Mouse (Mus musculus) Patski (cell line): Measurements from ENCODE around the gene Camk2g. TPM values are rescaled to one million over a fixed set of nuclear protein-coding genes. Genes with fewer than 3 reads are reported as not detected.

Experiments
- ATAC-seq: fragments of 100-300 bp; one replicate; pipeline ENCODE4 v1.8.0; 2021
- CTCF ChIA-PET: fragments of 350-600 bp; sonication (Branson Sonifier 250); formaldehyde crosslinking; loops from one replicate; lab custom pipeline; 2022; ENCODE audit warnings: inconsistent platforms; lab: Charles Lee
- POLR2A ChIA-PET: fragments of 350-600 bp; sonication (Branson Sonifier 250); formaldehyde crosslinking; loops from one replicate; lab custom pipeline; 2022; ENCODE audit warnings: antibody characterized with exemption, inconsistent platforms; lab: Charles Lee
- DNase-seq: peaks from one replicate; pipeline ENCODE4 v3.0.0-alpha.2; 2011; ENCODE audit warnings: low read depth, low spot score
- H3K27me3 ChIP-seq: fragments of 371-371 bp; one replicate; pipeline ENCODE4 v1.5.1; 2021
- CTCF ChIP-seq: fragments of 100-300 bp; IDR thresholded peaks from one replicate; pipeline ENCODE4 v1.5.1; 2021
- in situ Hi-C: fragments of 300-500 bp; cut with MboI; formaldehyde crosslinking; loops from 3 replicates; pipeline ENCODE4 v1.11.1; 2018; ENCODE audit warnings: low pct_unique_long_range_greater_than_20kb, mixed read lengths
- polyA plus RNA-seq: library from polyadenylated mRNA; unstranded; gene quantifications from one replicate; pipeline ENCODE4 v1.2.3, GENCODE M21; 2021

Gene Camk2g
- polyA plus RNA-seq, 1 experiment from 2014 or later, result 51.7 TPM

- no peak for TF ChIP-seq CTCF
Measured at GRCm38 (mm10) chr14:20698515-20698914, 95.4 kb downstream of the Camk2g start.

GRCm38 (mm10) chr14:20696986-20697385 is 96.9 kb downstream of the Camk2g start:
- no peak for TF ChIP-seq CTCF
- DNase-seq, result no peak

More at GRCm38 (mm10) chr14:20698515-20698914, 95.4 kb downstream of the Camk2g start:
- H3K27me3 ChIP-seq, result no peaks in the 10 kb centered on the region
- ATAC-seq, result no peak
- CTCF ChIA-PET, result interaction anchor here (0.9 to 1.3 kb wide), 5 partner anchors 9 to 104 kb away, joined by 3 to 5 read pairs (median 4); partner anchors contain the start of gene Zswim8
- in situ Hi-C loops, result loop anchor here (5.0 kb wide), 1 partner anchor 99 kb away; no protein-coding TSS in a partner anchor
- DNase-seq, result no peak
- POLR2A ChIA-PET, result interaction anchor here (0.9 kb wide), 1 partner anchor 101 kb away, joined by 4 read pairs; no protein-coding TSS in a partner anchor

GRCm38 (mm10) chr14:20695761-20696520 is 97.9 kb downstream of the Camk2g start:
- no peak for ATAC-seq
- ChIA-PET POLR2A (interaction anchor here (0.9 kb wide), 1 partner anchor 12 kb away, joined by 4 read pairs; the partner anchor contains the start of gene Zswim8), CTCF (no interaction called here)
- no peak for DNase-seq
- no peak for TF ChIP-seq CTCF
- in situ Hi-C loops, result loop anchor here (5.0 kb wide), 1 partner anchor 101 kb away; no protein-coding TSS in a partner anchor
- H3K27me3 ChIP-seq, result no peaks in the 10 kb centered on the region

More at GRCm38 (mm10) chr14:20696986-20697385, 96.9 kb downstream of the Camk2g start:
- in situ Hi-C loops, result loop anchor here (5.0 kb wide), 1 partner anchor 100 kb away; no protein-coding TSS in a partner anchor
- H3K27me3 ChIP-seq, result no peaks in the 10 kb centered on the region
- CTCF ChIA-PET, result interaction anchor here (0.7 kb wide), 1 partner anchor 9 kb away, joined by 3 read pairs; no protein-coding TSS in a partner anchor
- POLR2A ChIA-PET, result interaction anchor here (0.9 kb wide), 1 partner anchor 11 kb away, joined by 4 read pairs; the partner anchor contains the start of gene Zswim8
- peak; percentile 20 for ATAC-seq

- no peak for TF ChIP-seq CTCF
- no peaks in the 10 kb centered on the region for H3K27me3 ChIP-seq
- CTCF ChIA-PET, result no interaction called here
- POLR2A ChIA-PET, result interaction anchor here (0.9 to 1.9 kb wide), 2 partner anchors 10 to 12 kb away, joined by 3 to 5 read pairs; no protein-coding TSS in a partner anchor
- in situ Hi-C loops, result loop anchor here (5.0 kb wide), 1 partner anchor 102 kb away; no protein-coding TSS in a partner anchor
- ATAC-seq (peak; percentile 78), DNase-seq (no peak)
Measured at GRCm38 (mm10) chr14:20694884-20695760, 98.8 kb downstream of the Camk2g start, which contains the start of gene Fut11. Fut11 (plus strand) TSS chr14:20694968.

GRCm38 (mm10) chr14:20694185-20694883 is 99.6 kb downstream of the Camk2g start:
- CTCF ChIA-PET, result interaction anchor here (1.8 kb wide), 1 partner anchor 12 kb away, joined by 6 read pairs; no protein-coding TSS in a partner anchor
- POLR2A ChIA-PET, result interaction anchor here (0.9 to 1.9 kb wide), 5 partner anchors 9 to 20 kb away, joined by 3 to 5 read pairs (median 4); partner anchors contain the start of gene Chchd1
- in situ Hi-C loops, result no loop called here
- TF ChIP-seq CTCF, result no peak
- H3K27me3 ChIP-seq, result no peaks in the 10 kb centered on the region
- ATAC-seq (peak; percentile 28), DNase-seq (no peak)

- ATAC-seq (no peak), DNase-seq (no peak)
- POLR2A ChIA-PET, result interaction anchor here (1.2 to 1.9 kb wide), 4 partner anchors 9 to 21 kb away, joined by 3 to 5 read pairs (median 4); partner anchors contain the start of gene Chchd1
- no peaks in the 10 kb centered on the region for H3K27me3 ChIP-seq
- CTCF ChIA-PET, result interaction anchor here (0.7 to 1.8 kb wide), 3 partner anchors 9 to 24 kb away, joined by 3 to 6 read pairs (median 4); no protein-coding TSS in a partner anchor
- TF ChIP-seq CTCF, result no peak
- in situ Hi-C loops, result no loop called here
Measured at GRCm38 (mm10) chr14:20693589-20694101, 100.2 kb downstream of the Camk2g start.

- ChIA-PET CTCF (no interaction called here), POLR2A (no interaction called here)
- no peak for ATAC-seq
- in situ Hi-C loops, result no loop called here
- H3K27me3 ChIP-seq, result no peaks in the 10 kb centered on the region
- no peak for DNase-seq
- no peak for TF ChIP-seq CTCF
Measured at GRCm38 (mm10) chr14:20691772-20692171, 102.1 kb downstream of the Camk2g start.

GRCm38 (mm10) chr14:20689009-20689408 is 104.9 kb downstream of the Camk2g start:
- DNase-seq, result no peak
- H3K27me3 ChIP-seq, result no peaks in the 10 kb centered on the region
- ChIA-PET CTCF (no interaction called here), POLR2A (no interaction called here)
- in situ Hi-C loops, result no loop called here
- ATAC-seq, result no peak
- no peak for TF ChIP-seq CTCF

GRCm38 (mm10) chr14:20686576-20686975 is 107.3 kb downstream of the Camk2g start:
- in situ Hi-C loops, result no loop called here
- no peak for DNase-seq
- ChIA-PET POLR2A (no interaction called here), CTCF (interaction anchor here (1.4 kb wide), 1 partner anchor 10 kb away, joined by 3 read pairs; no protein-coding TSS in a partner anchor)
- no peak for TF ChIP-seq CTCF
- ATAC-seq, result no peak
- H3K27me3 ChIP-seq, result no peaks in the 10 kb centered on the region

Other genes with a start within 250 kb of the Camk2g start
- 61.1 TPM for gene Ppp3cb, start 247.5 kb downstream of the Camk2g start, polyA plus RNA-seq
- 21.6 TPM for gene Usp54, start 153.0 kb downstream of the Camk2g start, polyA plus RNA-seq
- not detected for gene Myoz1, start 137.5 kb downstream of the Camk2g start, polyA plus RNA-seq
- gene Synpo2l, start 125.7 kb downstream of the Camk2g start, polyA plus RNA-seq, result 0.55 TPM
- gene Sec24c, start 119.8 kb downstream of the Camk2g start, polyA plus RNA-seq, result 113 TPM
- gene Fut11, start 99.1 kb downstream of the Camk2g start, polyA plus RNA-seq, result 9.2 TPM
- gene Chchd1, start 91.1 kb downstream of the Camk2g start, polyA plus RNA-seq, result 96.6 TPM
- gene Zswim8, start 86.5 kb downstream of the Camk2g start, polyA plus RNA-seq, result 162 TPM
- 44.6 TPM for gene Ndst2, start 59.5 kb downstream of the Camk2g start, polyA plus RNA-seq
- 88.3 TPM for gene Plau, start 42.6 kb upstream of the Camk2g start, polyA plus RNA-seq
- gene Vcl, start 135.3 kb upstream of the Camk2g start, polyA plus RNA-seq, result 255 TPM